Mouse (Mus musculus) midbrain, embryonic 12.5 days (tissue): ENCODE results near the gene Rnf4. TPM values are rescaled to one million over a fixed set of nuclear protein-coding genes. Genes with fewer than 3 reads are reported as not detected.
A peak's percentile ranks its signal among the peaks of the same experiment; 100 is the strongest.

Experiments used
- ATAC-seq: fragments of 200-750 bp; cut with Nextera tagmentation; 2 replicates; pipeline ENCODE4 v1.8.0; 2017; ENCODE audit warnings: low read depth, moderate TSS enrichment, moderate library complexity; ENCODE audit not compliant: low FRiP score
- H3K27ac ChIP-seq: fragments of 300-500 bp; sonication (generic); replicated peaks from 2 replicates; pipeline ENCODE4 v1.5.1; 2016; ENCODE audit warnings: mild to moderate bottlenecking
- H3K27me3 ChIP-seq: fragments of 300-500 bp; sonication (generic); 2 replicates; pipeline ENCODE4 v1.6.1; 2016; ENCODE audit warnings: mild to moderate bottlenecking
- H3K36me3 ChIP-seq: fragments of 300-500 bp; sonication (generic); 2 replicates; pipeline ENCODE4 v1.6.1; 2016
- H3K4me1 ChIP-seq: fragments of 300-500 bp; sonication (generic); 2 replicates; pipeline ENCODE4 v1.6.1; 2016
- H3K4me2 ChIP-seq: fragments of 300-500 bp; sonication (generic); replicated peaks from 2 replicates; pipeline ENCODE4 v1.6.1; 2016; ENCODE audit warnings: mild to moderate bottlenecking, moderate library complexity
- H3K4me3 ChIP-seq: fragments of 300-500 bp; sonication (generic); 2 replicates; pipeline ENCODE4 v1.5.1; 2016; ENCODE audit warnings: mild to moderate bottlenecking
- H3K9ac ChIP-seq: fragments of 300-500 bp; sonication (generic); replicated peaks from 2 replicates; pipeline ENCODE4 v1.6.1; 2016; ENCODE audit warnings: mild to moderate bottlenecking, moderate library complexity
- H3K9me3 ChIP-seq: fragments of 300-500 bp; sonication (generic); 2 replicates; pipeline ENCODE4 v1.6.1; 2016; ENCODE audit warnings: mild to moderate bottlenecking
- WGBS: fragments of 180-500 bp; shearing (Covaris S2); methylation state at CpG from one replicate; pipeline ENCODE4 v1.1.7; 2016; 5-methylcytosine and 5-hydroxymethylcytosine counted together
- polyA plus RNA-seq: library from polyadenylated mRNA; unstranded; fragments of >200 nt; fragmentation: Nextera tagmentation; extraction: Ambion mirVana; gene quantifications from 2 replicates; pipeline ENCODE4 v1.2.1, GENCODE M21; 2016

Gene Rnf4
- polyA plus RNA-seq, 1 experiment from 2014 or later: 172 TPM

GRCm38 (mm10) chr5:34340246-34340645, 4.2 kb downstream of the Rnf4 start:
- no peak overlapping the region for H3K4me3 ChIP-seq
- no peak overlapping the region for H3K4me2 ChIP-seq
- 88% methylated on average over 6 of the region's 6 CpGs for WGBS
- peaks cover 19% of the 10 kb centered on the region for H3K4me1 ChIP-seq
- H3K36me3 ChIP-seq: peaks cover 21% of the 10 kb centered on the region; the same call in 1 of the 2 replicates
- no peaks in the 10 kb centered on the region for H3K9me3 ChIP-seq
- no peak for ATAC-seq
- no peak overlapping the region for H3K27ac ChIP-seq
- no peaks in the 10 kb centered on the region for H3K27me3 ChIP-seq
- no peak overlapping the region for H3K9ac ChIP-seq

DNA sequence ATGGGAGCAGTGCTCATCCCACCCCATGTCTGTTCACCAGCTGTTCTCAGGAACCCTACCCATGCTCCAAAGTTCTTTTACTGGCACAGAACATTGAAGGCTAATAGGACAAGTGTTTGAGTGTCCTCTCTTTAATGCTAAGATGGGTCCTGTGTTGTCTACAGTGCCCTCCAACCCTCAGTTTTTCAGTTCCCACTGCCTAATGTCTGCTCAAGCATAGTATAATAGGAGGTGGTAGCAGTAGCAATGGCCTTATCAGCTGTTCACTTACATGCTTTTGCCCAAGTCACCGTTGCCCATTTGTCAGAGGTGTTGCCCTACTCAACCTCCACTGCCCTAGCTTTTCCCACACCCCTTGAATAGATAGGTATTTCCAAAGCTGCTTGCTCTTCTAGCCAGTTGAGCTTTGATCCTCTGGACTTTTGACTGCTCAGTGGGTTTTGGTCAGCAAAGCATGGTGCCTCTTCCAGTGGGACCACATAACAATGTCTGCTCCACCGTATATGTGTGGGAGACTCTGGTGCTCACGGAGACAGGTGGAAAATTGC, 16.1 kb downstream of the Rnf4 start:
- Histone ChIP-seq H3K36me3 (peaks cover 98% of the 10 kb centered on the region), H3K4me1 (no peaks in the 10 kb centered on the region), H3K4me3 (no peak overlapping the region), H3K27me3 (no peaks in the 10 kb centered on the region), H3K9me3 (no peaks in the 10 kb centered on the region), H3K27ac (no peak overlapping the region), H3K4me2 (no peak overlapping the region), H3K9ac (no peak overlapping the region)
- ATAC-seq: no peak
- 96% methylated on average over 3 of the region's 3 CpGs for WGBS

GRCm38 (mm10) chr5:34360261-34360660, 24.2 kb downstream of the Rnf4 start:
- no peaks in the 10 kb centered on the region for H3K4me1 ChIP-seq
- 93% methylated on average over 3 of the region's 3 CpGs for WGBS
- H3K27ac ChIP-seq: no peak overlapping the region
- no peak overlapping the region for H3K4me3 ChIP-seq
- no peak for ATAC-seq
- no peaks in the 10 kb centered on the region for H3K9me3 ChIP-seq
- no peak overlapping the region for H3K9ac ChIP-seq
- H3K27me3 ChIP-seq: no peaks in the 10 kb centered on the region
- peaks cover 64% of the 10 kb centered on the region for H3K36me3 ChIP-seq
- no peak overlapping the region for H3K4me2 ChIP-seq

DNA sequence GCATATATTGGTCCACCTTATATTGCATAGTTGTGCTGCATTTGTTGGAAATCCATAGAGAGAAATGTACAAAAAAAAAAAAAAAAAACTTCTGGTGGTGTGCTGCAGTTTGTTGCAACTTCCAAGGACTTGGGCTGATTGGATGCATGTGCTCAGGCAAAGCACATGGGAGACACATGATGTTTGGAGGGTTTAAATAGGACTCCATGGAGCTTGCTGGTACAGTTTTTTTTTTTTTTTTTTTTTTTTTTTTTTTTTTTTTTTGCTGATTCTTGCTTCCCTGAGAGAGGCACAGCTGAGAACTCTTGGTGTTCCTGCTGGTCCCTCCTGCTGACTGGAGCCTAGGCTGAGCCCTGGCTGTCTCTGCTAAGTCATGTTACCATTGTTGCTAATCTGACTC, 27.0 kb downstream of the Rnf4 start:
- ATAC-seq: no peak
- Histone ChIP-seq H3K36me3 (peaks cover 40% of the 10 kb centered on the region), H3K27ac (no peak overlapping the region), H3K4me1 (no peaks in the 10 kb centered on the region), H3K9me3 (no peaks in the 10 kb centered on the region), H3K9ac (no peak overlapping the region), H3K4me3 (no peak overlapping the region), H3K27me3 (no peaks in the 10 kb centered on the region), H3K4me2 (no peak overlapping the region)

DNA sequence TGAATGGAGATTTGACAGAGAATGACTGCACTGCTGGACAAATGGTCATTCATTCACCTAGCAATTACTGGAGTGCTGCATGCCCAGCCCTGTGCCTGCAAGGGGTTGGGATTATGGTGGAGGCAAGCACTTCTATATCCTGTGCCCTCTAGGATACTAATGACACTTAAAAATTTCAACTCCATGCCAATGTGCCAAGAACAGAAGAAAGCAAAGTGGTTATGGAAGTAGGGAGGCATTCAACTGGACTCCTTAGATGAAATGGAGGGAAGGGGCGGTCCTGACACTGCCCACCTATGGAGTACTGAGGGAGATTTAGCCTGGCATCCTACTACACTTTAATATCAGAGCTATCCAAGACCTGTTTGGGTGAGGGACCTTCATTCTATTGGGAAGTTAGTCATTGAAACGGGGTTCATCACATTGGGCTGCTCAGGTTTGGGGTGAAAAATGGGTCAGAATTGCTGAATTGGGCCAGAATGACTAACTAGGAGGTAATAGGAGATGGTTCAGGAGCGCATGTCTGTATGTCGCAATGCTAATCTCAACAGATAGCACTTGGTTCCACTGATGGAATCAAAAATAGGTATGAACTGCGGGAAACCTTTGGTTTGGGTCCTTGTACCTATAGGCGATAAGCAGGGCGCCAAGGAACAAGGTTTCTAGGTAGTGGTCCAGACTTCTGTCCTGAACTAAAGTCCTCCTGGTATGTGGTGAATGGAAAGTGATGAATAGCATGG, 32.6 kb downstream of the Rnf4 start:
- WGBS: 73% methylated on average over 7 of the region's 7 CpGs

DNA sequence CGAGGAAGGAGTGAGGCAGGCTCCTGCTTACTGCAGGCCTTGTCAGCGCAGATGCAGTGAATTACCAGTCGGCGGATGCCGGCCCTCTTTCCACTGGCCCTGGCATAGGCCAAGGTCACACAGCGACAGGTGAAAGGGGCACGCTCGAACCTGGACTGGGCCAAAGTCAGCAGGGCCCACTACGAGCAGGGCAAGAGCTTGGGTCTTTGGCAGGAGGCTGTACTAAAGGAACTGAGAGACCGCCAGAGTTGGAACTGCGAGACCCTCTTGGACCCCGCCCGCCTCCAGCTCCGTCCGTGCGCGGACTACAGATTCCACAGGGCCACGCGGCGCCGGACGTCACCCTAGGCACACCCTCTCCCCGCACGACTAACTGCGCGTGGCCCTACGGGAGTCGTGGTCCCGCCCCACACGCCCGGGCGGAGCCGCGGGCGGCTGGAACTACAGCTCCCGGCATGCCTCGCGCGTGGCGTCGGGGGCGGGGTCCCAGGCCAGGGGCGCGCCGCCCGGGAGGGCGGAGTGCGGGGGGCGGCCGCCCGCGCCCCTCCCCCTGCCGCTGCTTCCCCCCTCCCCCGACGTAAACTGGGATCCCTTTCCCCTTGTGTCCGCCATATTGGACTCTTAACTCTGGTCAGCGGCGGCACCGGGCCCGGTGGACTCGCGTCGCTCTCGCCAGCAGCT, 33.4 kb downstream of the Rnf4 start, which contains the start of gene Fam193a:
Gene Fam193a, plus strand, starts transcription at position 593 of the 681 bp plus-strand sequence.
- H3K36me3 ChIP-seq: peaks cover 9% of the 10 kb centered on the region; the same call in 1 of the 2 replicates

More for the DNA sequence above, 32.6 kb downstream of the Rnf4 start:
- peak overlapping the region; percentile 83 for H3K27ac ChIP-seq
- H3K36me3 ChIP-seq: peaks cover 9% of the 10 kb centered on the region; the same call in 1 of the 2 replicates
- no peak; the same call in 1 of the 2 replicates for ATAC-seq
- H3K9ac ChIP-seq: peak overlapping the region; percentile 78
- no peaks in the 10 kb centered on the region for H3K27me3 ChIP-seq
- no peaks in the 10 kb centered on the region for H3K9me3 ChIP-seq
- peaks cover 23% of the 10 kb centered on the region for H3K4me1 ChIP-seq
- peak overlapping the region; percentile 56 for H3K4me2 ChIP-seq
- H3K4me3 ChIP-seq: peak overlapping the region; percentile 97

GRCm38 (mm10) chr5:34370022-34370823, 34.1 kb downstream of the Rnf4 start:
- H3K27me3 ChIP-seq: no peaks in the 10 kb centered on the region
- under 1% methylated on average over 79 of the region's 114 CpGs for WGBS
- peak; percentile 1; the same call in 1 of the 2 replicates for ATAC-seq
- peak overlapping the region; percentile 92 for H3K9ac ChIP-seq
- peak overlapping the region; percentile 72 for H3K4me2 ChIP-seq
- H3K36me3 ChIP-seq: 0 out of 2 replicates have a peak, but pooled peaks cover 2% of the 10 kb centered on the region
- peak overlapping the region; percentile 70 for H3K27ac ChIP-seq
- peak overlapping the region; percentile 97 for H3K4me3 ChIP-seq
- H3K9me3 ChIP-seq: no peaks in the 10 kb centered on the region
- H3K4me1 ChIP-seq: peaks cover 23% of the 10 kb centered on the region

More for the DNA sequence above, 33.4 kb downstream of the Rnf4 start, which contains the start of gene Fam193a:
- Histone ChIP-seq H3K9ac (peak within 1 kb of the TSS; percentile 92), H3K4me2 (peak within 1 kb of the TSS; percentile 72), H3K4me1 (peaks cover 23% of the 10 kb centered on the region), H3K27ac (peak within 1 kb of the TSS; percentile 83), H3K27me3 (no peaks in the 10 kb centered on the region), H3K4me3 (peak within 1 kb of the TSS; percentile 97), H3K9me3 (no peaks in the 10 kb centered on the region)
- peak; percentile 100 for ATAC-seq
- WGBS: under 1% methylated on average over 37 of the region's 64 CpGs

DNA sequence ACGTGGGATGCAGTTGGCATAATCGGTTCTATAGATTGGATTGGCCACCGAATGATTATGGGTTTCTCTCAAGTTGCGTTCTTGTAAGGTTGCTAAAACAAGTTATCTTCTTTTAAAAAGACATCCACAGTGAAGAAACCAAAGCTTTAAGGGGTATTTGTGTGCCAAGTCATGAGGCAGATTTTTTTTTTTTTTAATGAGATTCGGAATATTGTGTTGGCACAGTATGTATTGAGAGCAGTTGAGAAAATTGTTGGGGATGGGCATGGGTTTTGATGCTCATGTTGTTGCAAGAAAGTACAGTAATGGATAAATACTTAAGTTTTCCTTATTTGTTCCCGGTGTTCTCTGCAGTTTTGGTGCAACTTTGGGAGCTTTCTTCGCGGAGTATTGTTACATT, 34.8 kb downstream of the Rnf4 start:
- Histone ChIP-seq H3K4me3 (peak overlapping the region; percentile 97), H3K27me3 (no peaks in the 10 kb centered on the region), H3K9me3 (no peaks in the 10 kb centered on the region), H3K27ac (0 out of 2 replicates have a peak overlapping the region, but pooled peaks have one; percentile 70), H3K4me2 (peak overlapping the region; percentile 72), H3K36me3 (no peaks in the 10 kb centered on the region), H3K9ac (peak overlapping the region; percentile 92), H3K4me1 (peaks cover 23% of the 10 kb centered on the region)
- ATAC-seq: no peak
- 32% methylated on average over 8 of the region's 8 CpGs for WGBS

GRCm38 (mm10) chr5:34372141-34372540, 36.1 kb downstream of the Rnf4 start:
- Histone ChIP-seq H3K4me2 (peak overlapping the region; percentile 15), H3K27ac (no peak overlapping the region), H3K9ac (no peak overlapping the region), H3K9me3 (no peaks in the 10 kb centered on the region), H3K36me3 (no peaks in the 10 kb centered on the region), H3K4me3 (no peak overlapping the region), H3K4me1 (peaks cover 23% of the 10 kb centered on the region), H3K27me3 (no peaks in the 10 kb centered on the region)
- no peak for ATAC-seq

GRCm38 (mm10) chr5:34372541-34372940, 36.5 kb downstream of the Rnf4 start:
- Histone ChIP-seq H3K4me2 (peak overlapping the region; percentile 15), H3K9me3 (no peaks in the 10 kb centered on the region), H3K4me3 (no peak overlapping the region), H3K27ac (no peak overlapping the region), H3K9ac (no peak overlapping the region), H3K4me1 (peaks cover 23% of the 10 kb centered on the region), H3K27me3 (no peaks in the 10 kb centered on the region), H3K36me3 (no peaks in the 10 kb centered on the region)
- no peak for ATAC-seq

GRCm38 (mm10) chr5:34378787-34379186, 42.7 kb downstream of the Rnf4 start:
- Histone ChIP-seq H3K4me3 (no peak overlapping the region), H3K36me3 (no peaks in the 10 kb centered on the region), H3K4me2 (no peak overlapping the region), H3K27ac (no peak overlapping the region), H3K27me3 (no peaks in the 10 kb centered on the region), H3K4me1 (no peaks in the 10 kb centered on the region; the same call in 1 of the 2 replicates), H3K9me3 (no peaks in the 10 kb centered on the region), H3K9ac (no peak overlapping the region)
- no peak for ATAC-seq
